Mouse (Mus musculus): ENCODE measurements at regions not wholly inside any gene's neighbourhood (a gene's known extent, or its start where the extent isn't known, plus 50 kb on each side); places are given as distances from the start of the nearest gene placed in this dataset.

- TF ChIP-seq CTCF (IDR thresholded peaks at IDR 0.05; ENCODE audit: low read depth, low read length) (no peak), TAL1 (conservative IDR thresholded peaks at IDR 0.05; ENCODE audit: low read depth, low read length) (no peak), GATA1 (IDR thresholded peaks at IDR 0.05; ENCODE audit: borderline replicate concordance, low read length) (no peak), POLR2AphosphoS5 (IDR thresholded peaks at IDR 0.05; ENCODE audit: insufficient replicate concordance, low read depth, low read length) (no peak)
Observed at GRCm38 (mm10) chr15:43784171-43784570, 3650.0 kb downstream of the 9330182O14Rik start.
